Mouse (Mus musculus): ENCODE measurements at regions not wholly inside any gene's neighbourhood (a gene's known extent, or its start where the extent isn't known, plus 50 kb on each side); places are given as distances from the start of the nearest gene placed in this dataset.

DNA sequence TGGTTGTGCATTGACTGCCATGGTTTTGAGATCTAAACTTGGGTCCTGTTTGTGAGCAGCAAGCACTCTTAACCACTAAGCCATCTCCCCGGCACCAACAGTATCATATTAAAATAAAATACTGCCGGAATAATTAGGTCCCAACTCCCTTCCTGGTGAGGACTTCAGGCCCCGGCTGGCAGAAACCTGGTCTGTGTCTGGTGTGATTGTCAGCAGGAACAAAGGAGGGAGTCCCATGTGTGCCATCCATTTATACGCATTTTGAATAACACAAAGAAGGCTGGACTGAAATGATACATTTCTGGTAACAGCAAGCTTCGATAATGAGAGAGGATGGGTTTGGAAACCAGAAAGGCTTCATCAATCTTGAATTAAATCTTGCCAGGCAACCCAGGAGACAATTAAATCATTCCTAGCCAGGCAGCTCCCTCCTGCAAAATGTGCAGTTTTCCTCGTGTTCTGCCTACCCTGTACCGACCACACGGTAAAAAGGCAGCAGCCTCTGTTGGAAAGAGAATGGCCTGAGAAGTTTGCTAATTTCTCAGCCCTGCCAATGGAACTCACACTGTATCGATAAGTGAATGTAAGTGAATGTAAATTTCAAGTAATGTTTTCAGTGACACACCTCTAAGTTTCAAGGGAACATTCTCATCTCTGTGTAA is 80.5 kb upstream of the Zwint start:
- no peaks in the 10 kb centered on the region for H3K9me3 ChIP-seq (replicated peaks)
- H3K4me1 ChIP-seq = peaks cover 8% of the 10 kb centered on the region; the same call in 1 of the 2 replicates
- H3K4me2 ChIP-seq = no peak overlapping the region
- H3K36me3 ChIP-seq = no peaks in the 10 kb centered on the region
- ATAC-seq (ENCODE audit: low FRiP score) = no peak; the same call in 1 of the 2 replicates
- no peak overlapping the region for H3K9ac ChIP-seq (replicated peaks)
- WGBS = 36% methylated on average over 9 of the region's 9 CpGs
- no peaks in the 10 kb centered on the region for H3K27me3 ChIP-seq (replicated peaks)
- no peak overlapping the region for H3K4me3 ChIP-seq (replicated peaks)
- no peak overlapping the region for H3K27ac ChIP-seq (replicated peaks)

DNA sequence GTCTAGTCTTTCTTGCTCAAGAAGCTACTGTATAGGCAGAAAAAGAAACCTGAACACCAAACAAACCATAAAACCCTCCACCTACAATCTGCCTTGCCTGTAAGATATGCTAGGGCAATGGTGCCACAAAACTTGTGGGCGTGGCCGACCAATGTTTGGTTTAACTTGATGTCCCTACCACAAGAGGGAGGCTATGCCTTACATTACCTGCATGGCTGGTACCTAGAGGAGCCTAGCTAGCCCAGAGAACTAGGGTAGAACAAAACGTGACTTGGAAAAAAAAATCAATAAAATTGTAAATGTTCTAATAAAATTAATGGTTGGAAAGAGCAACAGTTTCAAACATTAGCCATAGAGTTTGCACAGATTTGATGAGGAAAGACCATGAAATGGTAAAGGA is 76.9 kb upstream of the Zwint start:
- Histone ChIP-seq H3K9ac (replicated peaks) (no peak overlapping the region), H3K4me1 (peaks cover 8% of the 10 kb centered on the region; the same call in 1 of the 2 replicates), H3K9me3 (replicated peaks) (no peaks in the 10 kb centered on the region), H3K4me2 (no peak overlapping the region), H3K36me3 (no peaks in the 10 kb centered on the region), H3K4me3 (replicated peaks) (no peak overlapping the region), H3K27ac (replicated peaks) (no peak overlapping the region), H3K27me3 (replicated peaks) (no peaks in the 10 kb centered on the region)
- WGBS = 91% methylated on average over 3 of the region's 3 CpGs
- ATAC-seq (ENCODE audit: low FRiP score) = no peak

DNA sequence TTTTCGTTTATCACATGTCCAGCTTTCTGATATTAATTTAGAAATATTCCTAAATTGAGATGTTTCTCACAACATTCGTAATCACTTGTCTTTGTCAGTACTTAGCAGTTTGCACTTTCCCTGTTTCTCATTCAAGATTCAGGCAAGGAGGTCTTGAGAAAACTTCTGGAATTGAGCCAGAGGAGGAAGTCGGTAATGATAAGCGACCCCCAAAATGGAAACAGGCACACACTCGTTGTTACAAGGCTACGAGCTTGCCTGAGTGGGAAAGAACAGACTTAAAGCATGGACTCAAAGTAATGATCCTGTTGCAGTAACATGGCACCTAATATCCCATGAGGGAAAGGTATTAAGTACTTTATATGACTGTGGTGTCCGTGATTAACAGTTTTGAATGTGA is 76.1 kb upstream of the Zwint start:
- Histone ChIP-seq H3K4me2 (no peak overlapping the region), H3K4me1 (peaks cover 8% of the 10 kb centered on the region; the same call in 1 of the 2 replicates), H3K9ac (replicated peaks) (no peak overlapping the region), H3K36me3 (no peaks in the 10 kb centered on the region), H3K27me3 (replicated peaks) (no peaks in the 10 kb centered on the region), H3K27ac (replicated peaks) (no peak overlapping the region), H3K4me3 (replicated peaks) (no peak overlapping the region), H3K9me3 (replicated peaks) (no peaks in the 10 kb centered on the region)
- WGBS = 67% methylated on average over 7 of the region's 7 CpGs
- no peak for ATAC-seq (ENCODE audit: low FRiP score)

DNA sequence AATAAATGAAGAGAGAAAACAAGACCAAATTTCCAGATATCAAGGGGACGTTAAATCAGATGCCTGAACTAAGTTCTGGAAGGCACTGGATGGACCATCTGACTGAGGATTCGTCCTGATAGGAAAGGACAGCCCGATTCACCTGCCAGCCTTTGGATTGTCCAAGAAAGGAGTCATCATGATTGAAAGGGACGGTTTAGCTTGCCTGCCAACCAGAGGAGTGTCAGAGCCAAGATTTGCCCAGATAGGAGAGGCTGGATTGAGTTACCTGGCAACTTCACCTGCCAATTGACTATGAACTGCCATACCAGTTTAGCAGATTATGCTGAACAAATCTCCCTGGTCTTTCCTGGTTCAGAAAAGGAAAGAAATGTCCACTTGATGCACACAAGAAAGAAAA is 73.3 kb upstream of the Zwint start:
- Histone ChIP-seq H3K4me2 (no peak overlapping the region), H3K27ac (replicated peaks) (no peak overlapping the region), H3K27me3 (replicated peaks) (no peaks in the 10 kb centered on the region), H3K9me3 (replicated peaks) (no peaks in the 10 kb centered on the region), H3K4me3 (replicated peaks) (no peak overlapping the region), H3K9ac (replicated peaks) (no peak overlapping the region), H3K36me3 (no peaks in the 10 kb centered on the region), H3K4me1 (0 out of 2 replicates have a peak, but pooled peaks cover 3% of the 10 kb centered on the region)
- WGBS = 87% methylated on average over 4 of the region's 4 CpGs
- ATAC-seq (ENCODE audit: low FRiP score) = no peak

DNA sequence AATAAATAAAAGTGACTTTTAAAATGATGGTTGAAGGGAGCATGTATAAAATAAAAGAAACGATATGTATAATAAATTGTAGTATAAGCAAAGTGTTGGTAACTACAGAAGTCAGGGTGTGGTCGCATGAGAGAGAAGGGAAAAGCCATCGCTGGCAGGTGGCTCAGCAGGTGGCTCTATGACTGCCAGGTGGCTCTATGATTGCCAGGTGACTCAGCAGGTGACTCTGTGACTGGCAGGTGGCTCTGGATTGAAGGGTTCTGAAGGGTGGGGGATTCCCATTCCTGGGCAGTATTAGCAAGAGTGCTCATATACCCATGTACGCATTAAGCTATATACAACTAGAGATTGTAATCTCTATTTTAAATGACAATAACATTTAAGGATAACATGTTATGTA is 66.1 kb upstream of the Zwint start:
- no peak overlapping the region for H3K9ac ChIP-seq (replicated peaks)
- ATAC-seq (ENCODE audit: low FRiP score) = no peak
- no peak overlapping the region for H3K27ac ChIP-seq (replicated peaks)
- no peak overlapping the region for H3K4me3 ChIP-seq (replicated peaks)
- H3K4me2 ChIP-seq = no peak overlapping the region
- H3K4me1 ChIP-seq = no peaks in the 10 kb centered on the region
- no peaks in the 10 kb centered on the region for H3K9me3 ChIP-seq (replicated peaks)
- no peaks in the 10 kb centered on the region for H3K36me3 ChIP-seq
- WGBS = 90% methylated on average over 4 of the region's 4 CpGs
- no peaks in the 10 kb centered on the region for H3K27me3 ChIP-seq (replicated peaks)

DNA sequence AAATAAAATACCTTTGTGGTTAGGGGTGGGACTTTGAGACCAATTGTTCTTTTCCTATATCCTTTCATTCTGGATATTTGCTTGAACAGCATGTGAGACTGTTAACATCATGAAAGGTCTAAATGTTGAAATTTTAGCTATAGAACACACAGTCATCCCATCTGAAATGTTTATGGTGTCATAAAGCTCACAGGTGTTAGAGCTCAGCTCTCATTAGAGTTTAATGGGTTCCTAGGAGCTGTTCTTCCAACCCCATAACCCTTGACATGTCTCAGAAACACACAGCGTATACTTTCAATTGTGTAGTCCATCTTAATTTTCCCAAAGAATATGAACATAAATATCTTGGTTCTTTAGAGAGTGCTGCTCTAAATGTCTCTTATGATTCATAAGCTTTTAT is 61.6 kb upstream of the Zwint start:
- H3K4me1 ChIP-seq = no peaks in the 10 kb centered on the region
- H3K27me3 ChIP-seq (replicated peaks) = no peaks in the 10 kb centered on the region
- WGBS = 80% methylated on average over 1 of the region's 1 CpGs
- no peak overlapping the region for H3K27ac ChIP-seq (replicated peaks)
- H3K9me3 ChIP-seq (replicated peaks) = no peaks in the 10 kb centered on the region
- H3K36me3 ChIP-seq = no peaks in the 10 kb centered on the region
- H3K4me2 ChIP-seq = no peak overlapping the region
- no peak for ATAC-seq (ENCODE audit: low FRiP score)
- no peak overlapping the region for H3K4me3 ChIP-seq (replicated peaks)
- no peak overlapping the region for H3K9ac ChIP-seq (replicated peaks)
